Mouse (Mus musculus) midbrain, embryonic 16.5 days (tissue): ENCODE data around the gene Ripor2. TPM values are rescaled to one million over a fixed set of nuclear protein-coding genes. Genes with fewer than 3 reads are reported as not detected.
A peak's percentile ranks its signal among the peaks of the same experiment; 100 is the strongest.

Experiments
- ATAC-seq: fragments of 200-750 bp; cut with Nextera tagmentation; 2 replicates; pipeline ENCODE4 v1.8.0; 2017; ENCODE audit warnings: moderate TSS enrichment
- H3K27ac ChIP-seq: fragments of 300-500 bp; sonication (generic); 2 replicates; pipeline ENCODE4 v1.5.1; 2014; ENCODE audit warnings: mild to moderate bottlenecking, low read length, mixed read lengths
- H3K27me3 ChIP-seq: fragments of 300-500 bp; sonication (generic); 2 replicates; pipeline ENCODE4 v1.6.1; 2014; ENCODE audit warnings: low read depth, low read length, mixed read lengths; ENCODE audit not compliant: control insufficient read depth, insufficient read depth
- H3K36me3 ChIP-seq: fragments of 300-500 bp; sonication (generic); 2 replicates; pipeline ENCODE4 v1.6.1; 2014; ENCODE audit warnings: mild to moderate bottlenecking, low read length, moderate library complexity, mixed read lengths; ENCODE audit not compliant: control insufficient read depth, insufficient read depth
- H3K4me1 ChIP-seq: fragments of 300-500 bp; sonication (generic); 2 replicates; pipeline ENCODE4 v1.6.1; 2014; ENCODE audit warnings: mild to moderate bottlenecking, low read length, mixed read lengths; ENCODE audit not compliant: control insufficient read depth, insufficient read depth
- H3K4me2 ChIP-seq: fragments of 300-500 bp; sonication (generic); 2 replicates; pipeline ENCODE4 v1.6.1; 2014; ENCODE audit warnings: mild to moderate bottlenecking, low read length, mixed read lengths
- H3K4me3 ChIP-seq: fragments of 300-500 bp; sonication (generic); 2 replicates; pipeline ENCODE4 v1.5.1; 2014; ENCODE audit warnings: low read depth, mild to moderate bottlenecking, low read length, moderate library complexity, mixed read lengths
- H3K9ac ChIP-seq: fragments of 300-500 bp; sonication (generic); 2 replicates; pipeline ENCODE4 v1.6.1; 2014; ENCODE audit warnings: low read depth, low read length, mixed read lengths
- H3K9me3 ChIP-seq: fragments of 300-500 bp; sonication (generic); replicated peaks from 2 replicates; pipeline ENCODE4 v1.6.1; 2014; ENCODE audit warnings: mild to moderate bottlenecking, low read length, mixed read lengths; ENCODE audit not compliant: control insufficient read depth, poor library complexity, severe bottlenecking
- WGBS: fragments of 180-500 bp; shearing (Covaris S2); extraction: QIAGEN DNeasy Blood & Tissue Kit; methylation state at CpG from one replicate; pipeline ENCODE4 v1.1.7; 2014; 5-methylcytosine and 5-hydroxymethylcytosine counted together
- polyA plus RNA-seq: library from polyadenylated mRNA; unstranded; fragments of >200 nt; fragmentation: Nextera tagmentation; extraction: Ambion mirVana; gene quantifications from 2 replicates; pipeline ENCODE4 v1.2.1, GENCODE M21; 2015

Ripor2 gene
- polyA plus RNA-seq, 1 experiment from 2014 or later: 33.8 TPM

DNA sequence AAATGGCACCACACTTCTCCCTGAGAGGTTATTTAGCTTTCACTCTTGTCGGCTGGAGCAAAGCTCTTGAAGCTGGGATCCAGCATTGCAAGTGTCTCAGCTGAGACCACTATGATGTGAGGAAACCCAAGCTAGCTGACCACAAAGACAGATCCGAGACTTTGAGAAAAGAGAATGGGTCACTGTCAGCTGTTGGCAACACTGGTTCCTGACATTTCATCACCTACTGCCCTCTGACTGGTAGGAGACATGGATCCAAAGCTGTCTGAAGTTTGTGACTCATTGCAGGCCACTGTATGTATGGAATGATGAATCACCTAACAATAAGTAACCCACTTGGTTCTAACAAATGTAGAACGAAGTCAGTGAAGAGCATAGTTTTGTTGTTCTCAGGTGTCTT is 64.3 kb downstream of the Ripor2 start:
- H3K36me3 ChIP-seq: no peaks in the 10 kb centered on the region
- ATAC-seq: no peak
- no peak overlapping the region for H3K4me3 ChIP-seq
- H3K27me3 ChIP-seq: no peaks in the 10 kb centered on the region
- no peaks in the 10 kb centered on the region for H3K9me3 ChIP-seq
- H3K4me1 ChIP-seq: peaks cover 21% of the 10 kb centered on the region
- no peak overlapping the region for H3K9ac ChIP-seq
- no peak overlapping the region for H3K4me2 ChIP-seq
- H3K27ac ChIP-seq: no peak overlapping the region
- WGBS: 94% methylated on average over 3 of the region's 3 CpGs

- ATAC-seq: no peak
- H3K4me1 ChIP-seq: peaks cover 14% of the 10 kb centered on the region
- H3K27ac ChIP-seq: no peak overlapping the region
- no peak overlapping the region for H3K4me3 ChIP-seq
- no peak overlapping the region for H3K4me2 ChIP-seq
- no peak overlapping the region for H3K9ac ChIP-seq
- H3K27me3 ChIP-seq: no peaks in the 10 kb centered on the region
- H3K9me3 ChIP-seq: no peaks in the 10 kb centered on the region
- 88% methylated on average over 2 of the region's 2 CpGs for WGBS
- H3K36me3 ChIP-seq: no peaks in the 10 kb centered on the region
Measured at GRCm38 (mm10) chr13:24647444-24647843, 65.5 kb downstream of the Ripor2 start.

DNA sequence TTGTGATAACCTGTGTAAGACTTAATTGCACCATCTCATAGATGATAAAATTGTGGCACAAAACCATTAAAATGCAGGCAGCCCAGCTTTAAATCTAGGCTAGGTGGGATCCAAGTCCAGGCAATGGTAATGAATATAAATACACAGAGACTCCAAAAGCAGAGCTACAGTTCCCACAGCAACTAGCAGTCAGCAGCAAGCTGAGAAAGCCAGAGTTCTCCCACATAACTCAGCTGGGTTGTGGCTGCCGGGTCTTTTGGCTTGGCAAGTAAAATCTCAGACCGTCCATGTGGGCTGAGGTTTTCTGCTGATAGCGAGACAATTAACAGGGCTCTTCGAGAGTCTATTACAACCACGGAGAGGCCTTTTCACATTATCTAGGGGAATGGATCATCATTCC is 66.0 kb downstream of the Ripor2 start:
- no peak overlapping the region for H3K4me2 ChIP-seq
- ATAC-seq: no peak

GRCm38 (mm10) chr13:24648668-24649067 is 66.7 kb downstream of the Ripor2 start:
- WGBS: 56% methylated on average over 3 of the region's 3 CpGs
- no peak overlapping the region for H3K27ac ChIP-seq
- no peaks in the 10 kb centered on the region for H3K27me3 ChIP-seq
- ATAC-seq: no peak
- H3K9me3 ChIP-seq: no peaks in the 10 kb centered on the region
- H3K4me3 ChIP-seq: no peak overlapping the region
- H3K4me1 ChIP-seq: peaks cover 11% of the 10 kb centered on the region
- no peak overlapping the region for H3K9ac ChIP-seq
- no peaks in the 10 kb centered on the region for H3K36me3 ChIP-seq
- H3K4me2 ChIP-seq: no peak overlapping the region

More for the DNA sequence above, 66.0 kb downstream of the Ripor2 start:
- Histone ChIP-seq H3K9me3 (no peaks in the 10 kb centered on the region), H3K4me1 (peaks cover 11% of the 10 kb centered on the region), H3K27me3 (no peaks in the 10 kb centered on the region), H3K9ac (peak overlapping the region; percentile 20; the same call in 1 of the 2 replicates), H3K36me3 (no peaks in the 10 kb centered on the region), H3K4me3 (no peak overlapping the region), H3K27ac (peak overlapping the region; percentile 76)
- 53% methylated on average over 5 of the region's 5 CpGs for WGBS

DNA sequence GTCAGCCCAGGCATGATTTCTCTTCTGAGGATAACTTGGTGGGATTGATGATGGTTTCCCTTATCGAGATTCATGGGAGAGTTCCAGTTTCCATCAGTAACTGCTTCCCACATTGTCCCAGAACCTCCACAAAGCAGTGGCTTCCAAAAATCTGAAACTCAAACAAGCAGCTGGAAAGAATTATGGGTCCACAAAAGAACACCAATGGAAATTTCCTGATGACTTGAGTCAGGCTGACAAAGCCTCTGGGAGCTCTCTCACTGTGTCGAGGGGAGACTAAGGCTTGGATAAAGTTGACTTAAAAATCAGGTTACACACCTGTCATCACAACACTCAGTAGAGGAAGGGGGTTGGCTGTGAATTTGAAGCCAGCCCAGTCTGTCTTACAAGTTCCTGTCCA is 67.1 kb downstream of the Ripor2 start:
- WGBS: 58% methylated on average over 2 of the region's 2 CpGs
- H3K9ac ChIP-seq: no peak overlapping the region
- no peaks in the 10 kb centered on the region for H3K27me3 ChIP-seq
- no peak for ATAC-seq
- H3K4me2 ChIP-seq: no peak overlapping the region
- no peak overlapping the region for H3K4me3 ChIP-seq
- no peaks in the 10 kb centered on the region for H3K36me3 ChIP-seq
- peaks cover 11% of the 10 kb centered on the region for H3K4me1 ChIP-seq
- H3K9me3 ChIP-seq: no peaks in the 10 kb centered on the region
- no peak overlapping the region for H3K27ac ChIP-seq

DNA sequence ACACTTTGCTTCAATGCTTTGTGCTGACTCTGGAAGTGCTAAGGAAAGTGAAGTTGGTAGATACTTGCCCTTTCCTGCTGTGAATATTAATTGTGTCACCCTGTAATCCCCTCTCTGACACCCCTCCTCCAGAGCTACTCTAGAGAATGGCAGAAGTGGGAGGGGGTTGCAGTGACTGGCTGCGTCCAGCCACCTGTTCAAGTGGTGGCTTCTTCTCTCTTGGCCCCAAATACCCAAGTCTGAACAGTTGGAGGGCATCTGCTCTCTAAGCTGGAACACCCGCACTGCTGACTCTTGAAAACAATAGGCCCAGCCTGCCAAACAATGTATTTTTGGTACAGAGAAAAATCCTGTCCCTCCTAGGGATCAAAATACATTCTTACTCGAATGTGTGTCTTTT is 69.0 kb downstream of the Ripor2 start:
- Histone ChIP-seq H3K9me3 (no peaks in the 10 kb centered on the region), H3K4me2 (no peak overlapping the region), H3K36me3 (no peaks in the 10 kb centered on the region), H3K27me3 (no peaks in the 10 kb centered on the region), H3K9ac (no peak overlapping the region), H3K4me3 (no peak overlapping the region), H3K4me1 (peaks cover 19% of the 10 kb centered on the region), H3K27ac (no peak overlapping the region)
- ATAC-seq: no peak
- WGBS: 35% methylated on average over 3 of the region's 3 CpGs

- no peaks in the 10 kb centered on the region for H3K27me3 ChIP-seq
- no peaks in the 10 kb centered on the region for H3K9me3 ChIP-seq
- H3K4me3 ChIP-seq: no peak overlapping the region
- H3K27ac ChIP-seq: peak overlapping the region; percentile 70; the same call in 1 of the 2 replicates
- H3K36me3 ChIP-seq: no peaks in the 10 kb centered on the region
- 0 out of 2 replicates have a peak overlapping the region, but pooled peaks have one; percentile 0 for H3K9ac ChIP-seq
- ATAC-seq: 0 out of 2 replicates have a peak, but pooled peaks have one; percentile 12
- no peak overlapping the region for H3K4me2 ChIP-seq
- H3K4me1 ChIP-seq: peaks cover 22% of the 10 kb centered on the region
- 34% methylated on average over 12 of the region's 12 CpGs for WGBS
Measured at GRCm38 (mm10) chr13:24654919-24655635, 73.1 kb downstream of the Ripor2 start.

DNA sequence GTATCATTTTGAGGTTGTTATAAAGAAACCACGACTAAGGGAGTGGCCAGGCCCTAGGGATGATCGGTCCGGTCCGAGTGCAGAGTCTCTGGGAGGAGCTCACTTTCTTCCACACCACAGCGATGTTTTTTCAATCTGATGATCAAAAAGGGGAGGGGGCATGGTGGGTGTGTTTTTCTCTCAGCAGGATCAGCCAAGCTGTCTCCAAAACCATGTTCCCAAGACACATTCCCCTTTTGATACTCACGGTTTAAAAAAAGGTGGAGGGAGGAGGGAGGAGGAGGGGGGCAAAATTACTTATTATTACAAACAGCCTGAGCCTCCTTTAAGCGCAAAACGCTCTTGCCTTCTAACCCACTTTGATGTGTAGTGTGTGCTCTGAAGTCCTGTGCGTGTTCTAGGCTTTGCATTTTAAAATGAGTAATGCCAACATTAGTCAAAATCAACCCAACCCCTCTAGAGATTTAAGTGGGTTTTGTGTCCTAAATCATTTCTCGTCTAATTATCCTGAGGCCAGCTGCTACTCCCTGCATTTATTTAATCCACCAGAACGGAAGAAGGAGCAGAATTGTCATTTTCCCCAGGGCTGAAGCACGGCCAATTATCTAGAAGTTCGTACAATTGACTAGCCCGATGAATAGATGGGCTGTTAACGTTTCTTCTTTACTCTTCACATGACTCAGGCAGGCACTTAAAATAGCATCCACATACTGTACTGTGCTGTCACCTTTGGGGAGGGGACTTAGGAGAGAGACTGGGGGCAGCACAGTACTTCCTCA is 74.9 kb downstream of the Ripor2 start:
- Histone ChIP-seq H3K27ac (peak overlapping the region; percentile 53), H3K9me3 (no peaks in the 10 kb centered on the region), H3K27me3 (no peaks in the 10 kb centered on the region), H3K36me3 (no peaks in the 10 kb centered on the region), H3K4me2 (peak overlapping the region; percentile 35), H3K9ac (no peak overlapping the region), H3K4me1 (peaks cover 19% of the 10 kb centered on the region), H3K4me3 (no peak overlapping the region)
- ATAC-seq: peak; percentile 81
- WGBS: 6% methylated on average over 15 of the region's 15 CpGs

DNA sequence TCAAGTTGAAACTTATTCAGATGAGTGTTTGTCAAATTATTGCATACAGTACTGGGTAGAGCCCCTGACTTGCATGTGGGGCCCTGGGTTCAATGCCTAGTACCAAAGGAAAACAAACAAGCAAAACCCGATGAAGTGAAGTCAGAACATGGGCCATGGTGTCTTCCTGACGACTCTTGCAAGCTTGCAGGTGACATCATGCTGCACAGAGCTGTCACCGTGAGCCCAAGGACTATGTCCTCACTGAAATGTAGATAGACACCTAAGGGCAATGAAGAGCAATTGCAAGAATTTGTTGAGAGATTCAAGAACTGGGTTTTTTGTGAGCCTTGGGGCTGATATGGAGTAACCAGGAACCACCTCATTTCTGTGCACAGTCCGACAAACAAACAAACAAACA is 84.8 kb downstream of the Ripor2 start:
- WGBS: 84% methylated on average over 4 of the region's 4 CpGs
- Histone ChIP-seq H3K36me3 (peaks cover 5% of the 10 kb centered on the region), H3K4me3 (no peak overlapping the region), H3K9me3 (no peaks in the 10 kb centered on the region), H3K4me2 (no peak overlapping the region), H3K27ac (no peak overlapping the region), H3K27me3 (no peaks in the 10 kb centered on the region), H3K9ac (no peak overlapping the region), H3K4me1 (no peaks in the 10 kb centered on the region)
- ATAC-seq: no peak
